Mouse (Mus musculus): Measurements from ENCODE around the gene Nudt22. TPM values are rescaled to one million over a fixed set of nuclear protein-coding genes. Genes with fewer than 3 reads are reported as not detected.

The Nudt22 gene
- polyA plus RNA-seq, 1 experiment from 2014 or later: 23.7 TPM

DNA sequence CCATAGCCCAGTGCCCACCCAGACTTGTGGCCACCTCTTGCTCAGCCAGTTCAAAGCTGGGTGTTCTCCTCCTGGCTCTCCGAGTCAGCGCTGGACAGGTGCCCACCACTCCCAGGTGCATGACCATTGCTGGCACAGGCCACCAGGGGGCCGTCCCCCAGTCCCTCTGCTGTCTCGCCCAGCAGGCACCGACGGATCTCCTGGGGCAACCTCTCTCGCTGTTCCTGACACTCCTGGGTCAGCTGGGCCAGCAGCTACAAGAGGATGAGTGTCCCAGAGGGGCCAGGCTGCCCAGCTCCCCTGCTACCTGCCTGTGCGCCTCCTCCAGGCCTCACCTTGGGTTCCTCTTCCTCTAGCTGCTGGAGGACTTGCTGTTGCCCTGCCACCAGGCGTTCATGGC lies 41.9 kb downstream of the Nudt22 start:
- Histone ChIP-seq H3K9ac (ENCODE audit: low read length) (no peak overlapping the region), H3K4me2 (ENCODE audit: low read depth, low read length) (no peak overlapping the region), H3K27me3 (ENCODE audit: control insufficient read depth, insufficient read depth, low read depth, low read length) (no peaks in the 10 kb centered on the region), H3K36me3 (ENCODE audit: control insufficient read depth, insufficient read depth, low read length) (peaks cover 34% of the 10 kb centered on the region), H3K4me1 (replicated peaks; ENCODE audit: control insufficient read depth, insufficient read depth, low read length) (peaks cover 21% of the 10 kb centered on the region), H3K9me3 (ENCODE audit: control insufficient read depth, low read length) (no peaks in the 10 kb centered on the region), H3K4me3 (ENCODE audit: low read length) (no peak overlapping the region), H3K27ac (ENCODE audit: low read length) (no peak overlapping the region)
- WGBS: 48% methylated on average over 9 of the region's 9 CpGs
- no peak for ATAC-seq (ENCODE audit: low read depth)

GRCm38 (mm10) chr19:6952712-6953037 lies 43.2 kb downstream of the Nudt22 start:
- Histone ChIP-seq H3K4me2 (ENCODE audit: low read depth, low read length) (peak overlapping the region; percentile 88), H3K4me3 (ENCODE audit: low read length) (peak overlapping the region; percentile 68), H3K36me3 (ENCODE audit: control insufficient read depth, insufficient read depth, low read length) (peaks cover 21% of the 10 kb centered on the region), H3K4me1 (replicated peaks; ENCODE audit: control insufficient read depth, insufficient read depth, low read length) (peaks cover 21% of the 10 kb centered on the region), H3K9me3 (ENCODE audit: control insufficient read depth, low read length) (no peaks in the 10 kb centered on the region), H3K27me3 (ENCODE audit: control insufficient read depth, insufficient read depth, low read depth, low read length) (no peaks in the 10 kb centered on the region), H3K27ac (ENCODE audit: low read length) (peak overlapping the region; percentile 99), H3K9ac (ENCODE audit: low read length) (peak overlapping the region; percentile 84)
- ATAC-seq (ENCODE audit: low read depth): peak; percentile 13
- 1% methylated on average over 3 of the region's 3 CpGs for WGBS

- WGBS: under 1% methylated on average over 31 of the region's 31 CpGs
- peak overlapping the region; percentile 88 for H3K4me2 ChIP-seq (ENCODE audit: low read depth, low read length)
- no peaks in the 10 kb centered on the region for H3K27me3 ChIP-seq (ENCODE audit: control insufficient read depth, insufficient read depth, low read depth, low read length)
- peak overlapping the region; percentile 99 for H3K27ac ChIP-seq (ENCODE audit: low read length)
- ATAC-seq (ENCODE audit: low read depth): peak; percentile 71
- peak overlapping the region; percentile 84 for H3K9ac ChIP-seq (ENCODE audit: low read length)
- H3K4me1 ChIP-seq (replicated peaks; ENCODE audit: control insufficient read depth, insufficient read depth, low read length): peaks cover 21% of the 10 kb centered on the region
- peak overlapping the region; percentile 68 for H3K4me3 ChIP-seq (ENCODE audit: low read length)
- peaks cover 21% of the 10 kb centered on the region for H3K36me3 ChIP-seq (ENCODE audit: control insufficient read depth, insufficient read depth, low read length)
- H3K9me3 ChIP-seq (ENCODE audit: control insufficient read depth, low read length): no peaks in the 10 kb centered on the region
Observed at GRCm38 (mm10) chr19:6951994-6952711, 43.8 kb downstream of the Nudt22 start.

DNA sequence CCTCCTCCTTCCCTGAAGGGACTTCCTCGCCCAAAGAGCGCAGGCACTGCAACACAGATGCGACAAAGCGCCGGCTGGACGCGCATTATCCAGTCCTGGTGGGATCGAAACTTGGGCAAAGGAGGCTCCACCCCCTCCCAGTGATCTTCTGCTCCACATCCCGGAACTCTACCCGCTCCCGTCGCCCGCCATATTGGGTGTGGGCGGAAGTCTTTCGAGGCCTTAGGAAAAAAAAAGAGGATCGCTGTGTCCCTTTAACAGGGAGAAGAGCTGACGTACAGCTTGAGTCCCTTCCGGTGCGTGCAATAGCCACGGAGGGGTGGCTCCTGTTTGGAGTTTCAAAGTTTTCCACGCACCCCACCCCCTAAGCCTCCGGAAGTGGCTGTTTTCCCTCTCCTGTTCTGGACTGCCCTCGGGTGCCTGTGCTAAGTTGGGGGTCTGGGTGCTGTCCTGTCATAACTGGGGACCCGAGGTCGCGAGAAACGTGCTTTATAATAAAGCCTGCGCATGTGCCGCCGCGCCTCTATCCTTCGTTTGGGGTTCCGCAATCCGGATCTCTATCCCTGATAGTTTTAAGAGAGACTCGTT lies 44.4 kb downstream of the Nudt22 start:
- Histone ChIP-seq H3K36me3 (ENCODE audit: control insufficient read depth, insufficient read depth, low read length) (peaks cover 16% of the 10 kb centered on the region), H3K4me3 (ENCODE audit: low read length) (peak overlapping the region; percentile 68), H3K4me2 (ENCODE audit: low read depth, low read length) (peak overlapping the region; percentile 88), H3K9ac (ENCODE audit: low read length) (peak overlapping the region; percentile 84), H3K27ac (ENCODE audit: low read length) (peak overlapping the region; percentile 99), H3K9me3 (ENCODE audit: control insufficient read depth, low read length) (no peaks in the 10 kb centered on the region), H3K27me3 (ENCODE audit: control insufficient read depth, insufficient read depth, low read depth, low read length) (no peaks in the 10 kb centered on the region), H3K4me1 (replicated peaks; ENCODE audit: control insufficient read depth, insufficient read depth, low read length) (peaks cover 21% of the 10 kb centered on the region)
- under 1% methylated on average over 35 of the region's 35 CpGs for WGBS
- ATAC-seq (ENCODE audit: low read depth): peak; percentile 86

DNA sequence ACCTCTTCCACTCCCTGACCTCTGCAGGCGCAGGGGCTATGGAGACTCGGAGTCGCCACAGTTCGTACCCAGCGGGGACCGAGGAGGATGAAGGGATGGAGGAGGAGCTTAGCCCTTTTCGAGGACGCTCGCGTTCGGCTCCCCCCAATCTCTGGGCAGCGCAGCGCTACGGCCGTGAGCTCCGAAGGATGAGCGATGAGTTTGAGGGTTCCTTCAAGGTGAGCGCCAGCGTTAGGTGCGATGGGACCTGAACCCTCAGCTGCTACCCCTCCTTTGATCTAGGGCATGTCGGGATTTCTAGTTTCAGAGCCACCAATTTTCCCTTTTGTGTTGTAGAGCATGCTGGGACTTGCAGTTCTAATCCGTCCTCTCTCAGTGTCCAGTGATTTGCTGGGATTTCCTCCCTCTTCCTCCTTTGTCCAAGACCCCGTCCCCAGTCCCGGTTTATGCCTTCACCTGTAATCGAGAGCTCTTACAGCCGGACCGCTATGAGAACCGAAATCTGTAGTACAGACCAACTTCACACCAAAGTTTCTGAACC lies 45.2 kb downstream of the Nudt22 start:
- 0% methylated on average over 28 of the region's 28 CpGs for WGBS

GRCm38 (mm10) chr19:6949951-6950350 lies 46.0 kb downstream of the Nudt22 start:
- WGBS: 49% methylated on average over 5 of the region's 5 CpGs
- peak overlapping the region; percentile 99; the same call in 1 of the 2 replicates for H3K27ac ChIP-seq (ENCODE audit: low read length)

More for the DNA sequence above, 45.2 kb downstream of the Nudt22 start:
- Histone ChIP-seq H3K4me3 (ENCODE audit: low read length) (peak overlapping the region; percentile 68), H3K27me3 (ENCODE audit: control insufficient read depth, insufficient read depth, low read depth, low read length) (no peaks in the 10 kb centered on the region), H3K36me3 (ENCODE audit: control insufficient read depth, insufficient read depth, low read length) (peaks cover 11% of the 10 kb centered on the region), H3K4me2 (ENCODE audit: low read depth, low read length) (peak overlapping the region; percentile 88), H3K9me3 (ENCODE audit: control insufficient read depth, low read length) (no peaks in the 10 kb centered on the region), H3K4me1 (replicated peaks; ENCODE audit: control insufficient read depth, insufficient read depth, low read length) (peaks cover 21% of the 10 kb centered on the region), H3K27ac (ENCODE audit: low read length) (peak overlapping the region; percentile 99), H3K9ac (ENCODE audit: low read length) (peak overlapping the region; percentile 84)
- peak; percentile 40 for ATAC-seq (ENCODE audit: low read depth)

GRCm38 (mm10) chr19:6949532-6949931 lies 46.4 kb downstream of the Nudt22 start:
- H3K9ac ChIP-seq (ENCODE audit: low read length): no peak overlapping the region
- no peak overlapping the region for H3K4me2 ChIP-seq (ENCODE audit: low read depth, low read length)
- H3K4me1 ChIP-seq (replicated peaks; ENCODE audit: control insufficient read depth, insufficient read depth, low read length): peaks cover 21% of the 10 kb centered on the region
- no peaks in the 10 kb centered on the region; the same call in 1 of the 2 replicates for H3K36me3 ChIP-seq (ENCODE audit: control insufficient read depth, insufficient read depth, low read length)
- H3K27me3 ChIP-seq (ENCODE audit: control insufficient read depth, insufficient read depth, low read depth, low read length): no peaks in the 10 kb centered on the region
- H3K9me3 ChIP-seq (ENCODE audit: control insufficient read depth, low read length): no peaks in the 10 kb centered on the region
- no peak overlapping the region for H3K27ac ChIP-seq (ENCODE audit: low read length)
- ATAC-seq (ENCODE audit: low read depth): no peak
- WGBS: 88% methylated on average over 5 of the region's 5 CpGs
- no peak overlapping the region for H3K4me3 ChIP-seq (ENCODE audit: low read length)

More at GRCm38 (mm10) chr19:6949951-6950350, 46.0 kb downstream of the Nudt22 start:
- ATAC-seq (ENCODE audit: low read depth): no peak
- H3K4me3 ChIP-seq (ENCODE audit: low read length): peak overlapping the region; percentile 68
- no peaks in the 10 kb centered on the region for H3K27me3 ChIP-seq (ENCODE audit: control insufficient read depth, insufficient read depth, low read depth, low read length)
- H3K4me1 ChIP-seq (replicated peaks; ENCODE audit: control insufficient read depth, insufficient read depth, low read length): peaks cover 21% of the 10 kb centered on the region
- peak overlapping the region; percentile 88 for H3K4me2 ChIP-seq (ENCODE audit: low read depth, low read length)
- no peaks in the 10 kb centered on the region for H3K9me3 ChIP-seq (ENCODE audit: control insufficient read depth, low read length)
- peak overlapping the region; percentile 84 for H3K9ac ChIP-seq (ENCODE audit: low read length)
- H3K36me3 ChIP-seq (ENCODE audit: control insufficient read depth, insufficient read depth, low read length): peaks cover 4% of the 10 kb centered on the region

- no peak for ATAC-seq (ENCODE audit: low read depth)
- H3K9me3 ChIP-seq (ENCODE audit: control insufficient read depth, low read length): no peaks in the 10 kb centered on the region
- 78% methylated on average over 4 of the region's 4 CpGs for WGBS
Observed at GRCm38 (mm10) chr19:6948186-6948585, 47.7 kb downstream of the Nudt22 start.

DNA sequence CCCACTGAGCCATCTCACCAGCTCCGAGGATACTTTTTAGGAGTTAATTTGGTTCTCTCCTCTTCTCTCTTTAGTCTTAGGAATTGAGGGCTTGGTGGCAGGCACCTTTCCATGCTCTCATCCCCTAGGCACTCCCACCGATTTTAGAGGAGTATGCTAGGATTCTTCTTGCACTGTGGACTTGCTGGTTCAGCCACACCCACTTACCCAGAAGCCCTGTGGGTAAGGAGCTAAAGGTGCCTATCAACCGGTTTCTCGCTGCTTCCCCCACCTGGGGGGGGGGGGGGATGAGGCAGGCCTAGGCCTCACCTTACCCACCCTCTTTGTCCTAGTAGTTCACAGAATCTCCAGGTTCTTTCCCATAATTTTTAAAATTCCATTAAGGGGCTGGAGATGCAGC lies 48.2 kb downstream of the Nudt22 start:
- ATAC-seq (ENCODE audit: low read depth): no peak
- Histone ChIP-seq H3K4me3 (ENCODE audit: low read length) (no peak overlapping the region), H3K9ac (ENCODE audit: low read length) (no peak overlapping the region), H3K27me3 (ENCODE audit: control insufficient read depth, insufficient read depth, low read depth, low read length) (no peaks in the 10 kb centered on the region), H3K36me3 (ENCODE audit: control insufficient read depth, insufficient read depth, low read length) (no peaks in the 10 kb centered on the region), H3K9me3 (ENCODE audit: control insufficient read depth, low read length) (no peaks in the 10 kb centered on the region), H3K27ac (ENCODE audit: low read length) (no peak overlapping the region), H3K4me1 (replicated peaks; ENCODE audit: control insufficient read depth, insufficient read depth, low read length) (peaks cover 18% of the 10 kb centered on the region), H3K4me2 (ENCODE audit: low read depth, low read length) (no peak overlapping the region)
- WGBS: 51% methylated on average over 4 of the region's 4 CpGs

More at GRCm38 (mm10) chr19:6948186-6948585, 47.7 kb downstream of the Nudt22 start:
- no peaks in the 10 kb centered on the region for H3K27me3 ChIP-seq (ENCODE audit: control insufficient read depth, insufficient read depth, low read depth, low read length)
- H3K4me1 ChIP-seq (replicated peaks; ENCODE audit: control insufficient read depth, insufficient read depth, low read length): peaks cover 18% of the 10 kb centered on the region
- H3K27ac ChIP-seq (ENCODE audit: low read length): no peak overlapping the region
- no peak overlapping the region for H3K4me3 ChIP-seq (ENCODE audit: low read length)
- no peak overlapping the region for H3K9ac ChIP-seq (ENCODE audit: low read length)
- no peak overlapping the region for H3K4me2 ChIP-seq (ENCODE audit: low read depth, low read length)
- no peaks in the 10 kb centered on the region for H3K36me3 ChIP-seq (ENCODE audit: control insufficient read depth, insufficient read depth, low read length)
